Mouse (Mus musculus): ENCODE data around the gene Mug1.
"Not testable (repeated sequence)": the region's sequence is repeated elsewhere in the genome, so short reads cannot be mapped to it uniquely, and the experiment has no call there.

The Mug1 gene

GRCm38 (mm10) chr6:121838271-121838670 is at the start of gene Mug1:
Gene Mug1, plus strand, starts transcription at chr6:121838541.
- DNase-seq, result not testable (repeated sequence)

DNA sequence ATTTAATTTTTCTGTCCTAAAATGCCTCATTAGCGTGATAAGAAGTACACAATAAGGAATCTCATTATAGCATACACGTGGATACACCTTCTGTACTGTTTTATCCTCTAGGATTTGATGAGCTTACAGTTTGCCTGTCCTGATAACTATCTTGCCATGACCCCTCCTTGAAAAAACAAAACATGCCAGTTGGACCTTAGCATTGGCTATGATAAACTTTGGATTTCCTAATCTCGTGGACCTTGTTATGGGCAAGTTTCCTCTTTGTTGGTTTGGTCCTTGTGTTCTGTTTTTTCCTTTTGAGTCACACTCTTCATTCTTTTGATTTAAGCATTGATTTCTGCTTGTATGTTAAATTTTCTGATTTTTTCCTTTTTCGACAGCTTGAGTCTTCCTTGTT is 10.3 kb upstream of the Mug1 start:
- DNase-seq, result no peak

GRCm38 (mm10) chr6:121836361-121836760 is 2.0 kb upstream of the Mug1 start:
- DNase-seq, result no peak

- DNase-seq, result no peak
These were observed 10.0 kb downstream of the Mug1 start for GRCm38 (mm10) chr6:121848378-121848777.

Data from lung, postnatal 14 days (tissue).